Mouse (Mus musculus): ENCODE results near the gene Ogg1. TPM values are rescaled to one million over a fixed set of nuclear protein-coding genes. Genes with fewer than 3 reads are reported as not detected.
A peak's percentile ranks its signal among the peaks of the same experiment; 100 is the strongest.

Ogg1 gene
- polyA plus RNA-seq, 1 experiment = 0.56 TPM

GRCm38 (mm10) chr6:113373491-113373890 lies 46.7 kb downstream of the Ogg1 start:
- Histone ChIP-seq H3K36me3 (ENCODE audit: control insufficient read depth) (peaks cover 74% of the 10 kb centered on the region), H3K4me1 (ENCODE audit: control insufficient read depth) (peaks cover 53% of the 10 kb centered on the region), H3K27me3 (ENCODE audit: control insufficient read depth) (no peaks in the 10 kb centered on the region), H3K9me3 (ENCODE audit: control insufficient read depth, low read length) (no peaks in the 10 kb centered on the region), H3K4me3 (replicated peaks) (peak overlapping the region; percentile 10)
- TF ChIP-seq TAL1 (IDR thresholded peaks at IDR 0.05; ENCODE audit: low read length) (0 out of 3 replicates have a peak, but pooled peaks have one; percentile 28), GATA1 (IDR thresholded peaks at IDR 0.05; ENCODE audit: low read length) (no peak)

- TF ChIP-seq TAL1 (IDR thresholded peaks at IDR 0.05; ENCODE audit: low read length) (no peak), GATA1 (IDR thresholded peaks at IDR 0.05; ENCODE audit: low read length) (no peak)
- Histone ChIP-seq H3K9me3 (ENCODE audit: control insufficient read depth, low read length) (no peaks in the 10 kb centered on the region), H3K27me3 (ENCODE audit: control insufficient read depth) (no peaks in the 10 kb centered on the region), H3K4me3 (replicated peaks) (peak overlapping the region; percentile 87), H3K36me3 (ENCODE audit: control insufficient read depth) (peaks cover 62% of the 10 kb centered on the region), H3K4me1 (ENCODE audit: control insufficient read depth) (peaks cover 77% of the 10 kb centered on the region)
Observed at GRCm38 (mm10) chr6:113377172-113377495, 50.4 kb downstream of the Ogg1 start.

GRCm38 (mm10) chr6:113377496-113378385 lies 51.0 kb downstream of the Ogg1 start, which contains the start of the genes Tada3 and Arpc4:
Tada3 (minus strand) TSS chr6:113377883.
Arpc4 (plus strand) TSS chr6:113378115.
- Histone ChIP-seq H3K36me3 (ENCODE audit: control insufficient read depth) (peaks cover 62% of the 10 kb centered on the region), H3K4me1 (ENCODE audit: control insufficient read depth) (peaks cover 71% of the 10 kb centered on the region), H3K4me3 (replicated peaks) (peak within 1 kb of the TSS; percentile 87), H3K9me3 (ENCODE audit: control insufficient read depth, low read length) (no peaks in the 10 kb centered on the region), H3K27me3 (ENCODE audit: control insufficient read depth) (no peaks in the 10 kb centered on the region)
- TF ChIP-seq GATA1 (IDR thresholded peaks at IDR 0.05; ENCODE audit: low read length) (peak; percentile 59), TAL1 (IDR thresholded peaks at IDR 0.05; ENCODE audit: low read length) (no peak)

GRCm38 (mm10) chr6:113379246-113379645 lies 52.5 kb downstream of the Ogg1 start:
- H3K36me3 ChIP-seq (ENCODE audit: control insufficient read depth) = peaks cover 63% of the 10 kb centered on the region
- H3K4me1 ChIP-seq (ENCODE audit: control insufficient read depth) = peaks cover 57% of the 10 kb centered on the region
- H3K9me3 ChIP-seq (ENCODE audit: control insufficient read depth, low read length) = no peaks in the 10 kb centered on the region
- peak overlapping the region; percentile 87 for H3K4me3 ChIP-seq (replicated peaks)
- no peaks in the 10 kb centered on the region for H3K27me3 ChIP-seq (ENCODE audit: control insufficient read depth)
- TF ChIP-seq GATA1 (IDR thresholded peaks at IDR 0.05; ENCODE audit: low read length) = no peak
- no peak for TF ChIP-seq TAL1 (IDR thresholded peaks at IDR 0.05; ENCODE audit: low read length)

GRCm38 (mm10) chr6:113380480-113380879 lies 53.7 kb downstream of the Ogg1 start:
- no peaks in the 10 kb centered on the region for H3K9me3 ChIP-seq (ENCODE audit: control insufficient read depth, low read length)
- peaks cover 48% of the 10 kb centered on the region for H3K4me1 ChIP-seq (ENCODE audit: control insufficient read depth)
- TF ChIP-seq GATA1 (IDR thresholded peaks at IDR 0.05; ENCODE audit: low read length) (no peak), TAL1 (IDR thresholded peaks at IDR 0.05; ENCODE audit: low read length) (no peak)
- H3K27me3 ChIP-seq (ENCODE audit: control insufficient read depth) = no peaks in the 10 kb centered on the region
- peaks cover 63% of the 10 kb centered on the region for H3K36me3 ChIP-seq (ENCODE audit: control insufficient read depth)
- no peak overlapping the region for H3K4me3 ChIP-seq (replicated peaks)

- peaks cover 97% of the 10 kb centered on the region for H3K36me3 ChIP-seq (ENCODE audit: control insufficient read depth)
- TF ChIP-seq TAL1 (IDR thresholded peaks at IDR 0.05; ENCODE audit: low read length) = no peak
- TF ChIP-seq GATA1 (IDR thresholded peaks at IDR 0.05; ENCODE audit: low read length) = no peak
Observed at GRCm38 (mm10) chr6:113384351-113384927, 57.7 kb downstream of the Ogg1 start.

More at GRCm38 (mm10) chr6:113384351-113384927, 57.7 kb downstream of the Ogg1 start:
- Histone ChIP-seq H3K9me3 (ENCODE audit: control insufficient read depth, low read length) (no peaks in the 10 kb centered on the region), H3K4me3 (replicated peaks) (no peak overlapping the region), H3K4me1 (ENCODE audit: control insufficient read depth) (peaks cover 16% of the 10 kb centered on the region), H3K27me3 (ENCODE audit: control insufficient read depth) (no peaks in the 10 kb centered on the region)

Other genes with a start within 250 kb of the Ogg1 start
- 0.69 and 1.3 TPM in 2 replicates for gene Setd5, start 249.6 kb upstream of the Ogg1 start, polyA plus RNA-seq (2012)
- 0.01 TPM in 1 of 2 replicates, not detected in the other for gene Lhfpl4, start 131.6 kb upstream of the Ogg1 start, polyA plus RNA-seq (2012)
- 11.4 and 14.2 TPM in 2 replicates for gene Mtmr14, start 89.1 kb upstream of the Ogg1 start, polyA plus RNA-seq (2012)
- 0.02 and 0.03 TPM in 2 replicates for gene Cpne9, start 44.7 kb upstream of the Ogg1 start, polyA plus RNA-seq (2012)
- 6.0 and 6.8 TPM in 2 replicates for gene Brpf1, start 19.8 kb upstream of the Ogg1 start, polyA plus RNA-seq (2012)
- 0.19 and 0.31 TPM in 2 replicates for gene Camk1, start 17.0 kb downstream of the Ogg1 start, polyA plus RNA-seq (2012)
- gene Tada3, start 50.9 kb downstream of the Ogg1 start, polyA plus RNA-seq (2012) = 13.9 and 15.1 TPM in 2 replicates
- 14.9 and 23.3 TPM in 2 replicates for gene Arpc4, start 51.1 kb downstream of the Ogg1 start, polyA plus RNA-seq (2012)
- gene Ttll3, start 62.3 kb downstream of the Ogg1 start, polyA plus RNA-seq (2012) = 0.16 and 0.34 TPM in 2 replicates
- 9.0 and 14.6 TPM in 2 replicates for gene Rpusd3, start 92.4 kb downstream of the Ogg1 start, polyA plus RNA-seq (2012)
- not detected in 2 replicates for gene Cidec, start 108.8 kb downstream of the Ogg1 start, polyA plus RNA-seq (2012)
- gene Jagn1, start 115.6 kb downstream of the Ogg1 start, polyA plus RNA-seq (2012) = 0.23 and 0.38 TPM in 2 replicates
- gene Il17re, start 131.5 kb downstream of the Ogg1 start, polyA plus RNA-seq (2012) = not detected in 2 replicates
- gene Il17rc, start 144.5 kb downstream of the Ogg1 start, polyA plus RNA-seq (2012) = not detected in 2 replicates
- 0.38 and 0.61 TPM in 2 replicates for gene Creld1, start 156.3 kb downstream of the Ogg1 start, polyA plus RNA-seq (2012)
- gene Prrt3, start 175.0 kb downstream of the Ogg1 start, polyA plus RNA-seq (2012) = 0.02 TPM in 1 of 2 replicates, not detected in the other
- 2.4 and 2.6 TPM in 2 replicates for gene Emc3, start 204.7 kb downstream of the Ogg1 start, polyA plus RNA-seq (2012)
- gene Fancd2, start 204.7 kb downstream of the Ogg1 start, polyA plus RNA-seq (2012) = 0.13 and 0.15 TPM in 2 replicates